15 mouse cellular contexts compared by ENCODE assay signal in the genomic region with DNA sequence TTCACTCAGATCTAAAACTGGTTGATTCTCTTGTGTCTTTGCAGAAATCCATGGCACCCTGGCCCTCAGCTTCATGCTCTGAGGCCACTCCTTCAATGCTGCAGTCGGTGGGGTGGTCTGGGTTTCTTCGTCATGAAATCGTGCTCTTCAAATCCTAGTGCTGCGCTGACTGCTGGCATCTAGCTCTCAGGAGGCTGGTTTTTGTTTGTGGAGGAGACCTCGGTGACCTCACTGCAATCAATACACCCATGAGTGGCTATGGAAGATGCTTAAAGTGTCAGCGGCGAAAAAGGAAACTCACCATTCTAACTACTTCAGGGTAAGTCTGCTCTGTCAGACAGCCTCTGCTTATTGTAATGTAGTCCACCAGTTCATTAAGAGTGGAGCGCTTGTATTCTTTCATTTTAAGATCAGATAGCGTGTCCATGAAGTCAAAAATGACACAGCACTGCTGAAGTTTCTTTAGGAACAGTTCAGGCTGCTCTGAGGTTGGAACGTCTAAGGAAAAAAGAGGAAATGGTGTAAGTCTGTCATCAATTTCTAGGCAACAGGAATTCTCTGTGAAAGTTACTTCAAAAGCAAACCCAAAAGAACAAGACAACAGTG.
DNase-seq lines count a peak whose midpoint lies in the region; ATAC-seq and TF ChIP-seq lines count a peak whose summit lies in the region.
"Had no signal": no experiment of that assay in that cellular context is flagged by ENCODE, and none has a peak within 500 bp of the region (broad histone marks: within the 10 kb centered on the region; RNA-seq: fewer than 3 reads in every experiment).

No protein-coding gene starts in this region.

- H3K9ac ChIP-seq in hindbrain, embryonic 13.5 days, result no peak overlapping the region
- H3K9ac ChIP-seq in liver, embryonic 15.5 days, result no peak overlapping the region
- H3K9ac ChIP-seq: limb, embryonic 15.5 days; stomach, embryonic 15.5 days had no signal

- DNase-seq in hindbrain, embryonic 10.5 days (ENCODE audit: low spot score), result peak; percentile 4
- DNase-seq in brain, embryonic 14.5 days (ENCODE audit: low read depth), result peak; percentile 9
- DNase-seq in embryo, embryonic 10 days (ENCODE audit: low spot score), result peak; percentile 65
- DNase-seq in yolk sac, embryonic 10.5 days (ENCODE audit: low spot score), result no peak
- no peak for DNase-seq in cerebellum, adult 9-11 months
- DNase-seq: cerebellum, postnatal 25 days; kidney, postnatal 14 days; thymus, postnatal 4 days had no signal

- H3K27ac ChIP-seq in hindbrain, embryonic 10.5 days, result no peak overlapping the region
- no peak overlapping the region for H3K27ac ChIP-seq in hindbrain, embryonic 13.5 days
- no peak overlapping the region for H3K27ac ChIP-seq in liver, embryonic 15.5 days (replicated peaks)
- H3K27ac ChIP-seq: limb, embryonic 15.5 days; stomach, embryonic 15.5 days had no signal

- no peak overlapping the region for H3K4me3 ChIP-seq in hindbrain, embryonic 10.5 days
- no peak overlapping the region for H3K4me3 ChIP-seq in hindbrain, embryonic 13.5 days
- no peak overlapping the region for H3K4me3 ChIP-seq in liver, embryonic 15.5 days (replicated peaks)
- H3K4me3 ChIP-seq: limb, embryonic 15.5 days; myocyte; stomach, embryonic 15.5 days had no signal

- H3K36me3 ChIP-seq in hindbrain, embryonic 10.5 days, result peaks cover 26% of the 10 kb centered on the region
- H3K36me3 ChIP-seq in hindbrain, embryonic 13.5 days, result peaks cover 6% of the 10 kb centered on the region; the same call in 1 of the 2 replicates
- peaks cover 12% of the 10 kb centered on the region for H3K36me3 ChIP-seq in liver, embryonic 15.5 days (replicated peaks)

- no peaks in the 10 kb centered on the region for H3K9me3 ChIP-seq in hindbrain, embryonic 10.5 days
- H3K9me3 ChIP-seq in hindbrain, embryonic 13.5 days, result no peaks in the 10 kb centered on the region
- no peaks in the 10 kb centered on the region for H3K9me3 ChIP-seq in liver, embryonic 15.5 days (replicated peaks)
- H3K9me3 ChIP-seq: limb, embryonic 15.5 days; stomach, embryonic 15.5 days had no signal

- TF ChIP-seq CTCF in brain, embryonic 14.5 days (IDR thresholded peaks at IDR 0.05; ENCODE audit: borderline replicate concordance, extremely low read depth, insufficient read depth, insufficient read length), result no peak

- peaks cover 15% of the 10 kb centered on the region; the same call in 1 of the 2 replicates for H3K4me1 ChIP-seq in hindbrain, embryonic 10.5 days (replicated peaks)
- peaks cover 7% of the 10 kb centered on the region for H3K4me1 ChIP-seq in hindbrain, embryonic 13.5 days (replicated peaks)
- peaks cover 23% of the 10 kb centered on the region for H3K4me1 ChIP-seq in liver, embryonic 15.5 days (replicated peaks)

- no peaks in the 10 kb centered on the region for H3K27me3 ChIP-seq in hindbrain, embryonic 10.5 days (ENCODE audit: insufficient read depth, poor library complexity, severe bottlenecking)
- no peaks in the 10 kb centered on the region for H3K27me3 ChIP-seq in hindbrain, embryonic 13.5 days
- H3K27me3 ChIP-seq in liver, embryonic 15.5 days, result no peaks in the 10 kb centered on the region
- H3K27me3 ChIP-seq: CH12.LX; limb, embryonic 15.5 days; stomach, embryonic 15.5 days had no signal

- TF ChIP-seq POLR2A in brain, embryonic 14.5 days (IDR thresholded peaks at IDR 0.05; ENCODE audit: borderline replicate concordance, extremely low read depth, insufficient read depth, insufficient read length, poor library complexity, severe bottlenecking), result no peak

- ATAC-seq in hindbrain, embryonic 13.5 days (ENCODE audit: low FRiP score), result no peak
- ATAC-seq in liver, embryonic 15.5 days (ENCODE audit: insufficient read depth), result no peak
- ATAC-seq: intestine, embryonic 16.5 days had no signal

- 57% methylated on average over 10 of the region's 10 CpGs for WGBS in hindbrain, embryonic 10.5 days
- 49% methylated on average over 10 of the region's 10 CpGs for WGBS in hindbrain, embryonic 13.5 days
- WGBS in liver, embryonic 15.5 days (ENCODE audit: insufficient replicate concordance), result 69% methylated on average over 10 of the region's 10 CpGs

- no peak overlapping the region for H3K4me2 ChIP-seq in hindbrain, embryonic 13.5 days
- H3K4me2 ChIP-seq in liver, embryonic 15.5 days, result peak overlapping the region; percentile 34; the same call in 1 of the 2 replicates
- H3K4me2 ChIP-seq: limb, embryonic 15.5 days; stomach, embryonic 15.5 days had no signal

Comparison
In these comparisons a context has a peak if more than half of its experiments do, and no peak if none do; other contexts are left out.
1. DNase-seq: peak in hindbrain, embryonic 10.5 days (single experiment), brain, embryonic 14.5 days (single experiment) and embryo, embryonic 10 days (single experiment); none in yolk sac, embryonic 10.5 days (single experiment) and cerebellum, adult 9-11 months (single experiment).